Mouse (Mus musculus) ovary, postnatal 10 days (tissue): ENCODE results near the gene Tifa.
"Not testable (repeated sequence)": the region's sequence is repeated elsewhere in the genome, so short reads cannot be mapped to it uniquely, and the experiment has no call there.

Experiments
- DNase-seq: peaks from one replicate; pipeline ENCODE4 v3.0.0; 2022; ENCODE audit warnings: low spot score

The Tifa gene

DNA sequence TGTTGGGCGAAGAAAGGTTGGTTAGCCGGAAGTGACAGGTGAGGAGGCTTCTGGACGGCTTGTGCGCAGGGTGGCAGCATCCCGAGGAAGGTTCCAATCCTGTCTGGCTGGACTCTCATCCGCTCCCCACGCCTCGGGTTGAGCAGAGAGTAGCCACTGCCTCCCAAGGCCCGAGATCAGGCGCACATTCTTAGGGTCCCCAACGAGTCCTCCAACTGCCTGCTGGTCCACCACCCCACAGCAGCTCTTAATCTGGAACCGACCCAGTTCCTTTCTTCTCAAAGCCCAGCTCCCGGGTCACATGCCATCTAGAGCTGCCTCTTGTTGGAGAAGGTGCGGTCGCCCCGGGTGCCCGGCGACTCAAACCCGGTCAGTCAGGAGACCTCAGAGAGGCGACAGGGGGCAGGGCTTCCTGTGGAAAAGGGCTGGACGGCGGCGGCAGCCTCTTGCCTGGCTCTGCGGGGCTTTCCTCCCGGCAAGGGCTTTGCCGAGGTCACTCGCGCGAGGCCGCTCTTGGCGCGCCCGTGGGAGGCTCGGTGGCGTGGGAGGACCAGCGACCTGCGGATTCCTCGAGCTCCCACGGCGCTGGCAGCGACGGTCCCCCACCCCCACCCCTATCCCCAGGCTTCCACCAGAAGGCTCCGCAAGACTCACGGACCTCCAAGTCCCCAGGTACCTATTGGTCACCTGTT is at the start of gene Tifa:
Tifa (plus strand) TSS at position 306 of the 692 bp plus-strand sequence.
- DNase-seq: peak; percentile 46

DNA sequence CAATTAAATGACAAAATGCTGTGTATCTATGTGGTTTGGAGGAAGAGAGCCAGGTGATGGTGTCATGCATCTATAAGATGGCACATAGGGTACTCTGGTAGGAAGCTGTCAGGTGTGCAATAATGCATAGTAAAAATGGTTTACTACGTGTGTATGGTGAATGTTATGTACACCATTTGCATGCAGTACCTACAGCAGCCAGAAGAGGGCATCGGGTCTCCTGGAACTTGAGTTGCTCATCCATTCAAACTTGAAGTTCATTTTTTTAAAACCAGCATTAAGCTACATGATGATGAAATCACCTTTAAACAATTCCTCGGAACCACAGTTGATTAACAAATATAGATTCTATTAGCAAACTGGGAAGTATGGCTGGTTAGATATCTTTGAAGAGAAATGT is 48.1 kb upstream of the Tifa start:
- no peak for DNase-seq

DNA sequence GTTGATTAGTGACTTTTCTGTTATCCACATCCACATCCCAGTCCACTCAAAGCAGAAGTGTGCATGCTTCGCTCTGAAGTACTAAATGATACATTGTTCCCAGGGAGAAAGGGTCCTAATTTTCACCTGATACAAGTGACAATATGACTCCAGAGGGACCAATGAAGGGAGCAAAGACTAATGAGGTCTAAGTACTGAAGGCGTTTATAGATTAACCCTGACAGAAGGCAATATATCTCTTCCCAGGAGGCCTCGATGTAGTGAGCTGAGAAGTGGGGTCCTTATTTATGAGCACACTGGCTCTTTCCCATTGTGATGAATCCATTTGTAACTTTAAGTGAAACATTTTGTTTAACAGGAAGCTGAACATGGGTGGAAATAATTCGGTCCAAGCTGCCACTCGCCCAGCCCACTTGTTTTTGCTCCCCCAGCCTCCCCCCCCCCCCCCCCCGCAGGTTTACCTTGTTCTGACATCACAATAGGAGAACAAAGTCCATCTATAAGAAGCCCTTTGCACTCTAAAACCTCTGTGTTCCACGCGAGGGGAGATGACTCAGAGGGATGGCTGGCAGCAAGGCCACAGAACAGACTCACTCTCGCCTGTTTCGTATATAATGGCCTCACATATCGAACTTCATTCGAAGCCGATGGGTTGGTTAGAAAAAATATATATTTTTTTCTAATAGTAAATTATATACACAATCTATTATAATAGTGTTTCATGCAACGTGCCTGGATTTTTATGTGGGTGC is 45.8 kb upstream of the Tifa start:
- no peak for DNase-seq

DNA sequence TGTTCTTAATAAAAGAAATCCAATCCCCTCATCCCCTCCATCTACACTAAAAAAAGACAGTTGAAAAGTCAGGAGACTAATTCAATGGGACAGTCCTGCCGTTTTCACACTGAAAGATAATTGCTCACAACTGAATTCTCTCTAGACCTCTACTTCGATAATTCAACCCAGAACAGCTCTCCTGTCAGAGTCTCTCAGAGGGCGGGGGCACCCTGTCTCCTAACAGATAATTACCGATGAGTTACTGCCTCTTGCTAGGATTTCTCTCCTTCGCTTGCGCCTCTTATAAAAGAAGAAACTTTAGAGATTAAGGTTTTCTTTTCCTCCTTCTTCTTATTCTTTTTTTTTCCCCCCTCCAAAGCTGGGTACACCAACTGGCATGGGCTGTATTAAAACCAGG is 44.1 kb upstream of the Tifa start:
- DNase-seq: no peak

- no peak for DNase-seq
Observed at GRCm38 (mm10) chr3:127745911-127746640, 43.5 kb upstream of the Tifa start.

DNA sequence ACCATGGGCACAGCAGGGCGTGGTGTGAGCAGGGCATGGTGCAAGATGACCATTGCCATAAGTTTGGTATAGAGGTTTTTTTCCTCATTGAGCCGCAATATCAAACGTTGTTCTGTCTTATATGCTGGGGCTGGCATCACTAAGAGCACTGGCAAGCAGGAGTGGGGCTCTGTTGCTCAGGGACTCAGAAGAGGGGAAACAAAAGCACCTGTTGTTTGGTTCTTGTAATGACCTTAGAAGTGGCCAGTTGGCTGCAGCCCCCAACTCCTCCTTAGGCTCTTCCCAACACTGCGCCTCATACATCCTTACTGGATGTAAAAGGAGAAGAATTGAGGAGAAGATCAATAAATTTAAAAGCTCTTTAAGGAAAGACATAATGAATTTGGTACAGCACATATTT is 41.0 kb upstream of the Tifa start:
- DNase-seq: no peak

DNA sequence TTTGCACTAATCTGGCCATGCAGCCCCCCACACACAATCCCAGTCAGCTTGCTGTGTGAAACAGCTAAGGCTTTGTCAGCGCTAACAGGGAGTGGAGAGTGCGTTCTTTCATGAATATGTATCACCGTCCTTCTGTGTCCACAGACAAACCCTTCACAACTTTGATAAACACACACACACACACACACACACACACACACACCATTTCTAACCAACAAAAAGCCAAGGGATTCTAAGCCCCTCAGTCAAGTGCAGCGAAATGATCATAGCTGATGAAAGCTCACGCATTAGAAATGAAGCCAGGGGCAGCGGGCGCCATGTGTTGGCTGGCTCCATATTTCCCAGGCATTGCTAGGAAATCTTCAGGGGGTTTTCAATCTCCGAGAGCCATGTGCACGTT is 40.3 kb upstream of the Tifa start:
- no peak for DNase-seq

DNA sequence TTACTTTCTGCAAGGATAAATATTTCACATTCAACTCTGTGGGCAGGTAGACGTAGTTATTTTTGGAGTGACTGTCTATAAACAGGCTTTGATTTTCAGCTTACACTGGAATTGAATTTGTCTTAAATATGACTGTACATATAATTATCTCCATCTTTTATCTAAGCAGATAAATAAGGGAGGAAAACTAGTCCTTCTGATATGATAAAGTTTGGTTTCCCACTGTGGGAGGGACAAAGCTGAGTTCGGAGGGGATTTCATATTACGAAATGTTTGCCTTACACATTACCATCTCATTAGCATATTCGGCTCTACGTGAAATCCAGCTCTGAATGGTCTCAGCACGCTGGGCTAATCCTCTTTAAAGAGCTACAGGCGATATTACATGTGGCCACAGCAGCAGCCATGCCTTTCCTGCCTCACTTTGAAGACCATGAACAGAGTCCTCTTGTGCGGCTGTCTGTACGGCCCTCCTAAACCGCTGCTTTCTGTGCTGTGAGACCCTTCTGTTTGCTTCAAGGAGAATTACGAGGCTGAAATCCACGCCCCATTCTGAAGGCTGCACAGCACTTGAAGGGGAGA is 39.5 kb upstream of the Tifa start:
- no peak for DNase-seq

GRCm38 (mm10) chr3:127756458-127756857 is 33.1 kb upstream of the Tifa start:
- DNase-seq: no peak

- DNase-seq: no peak
Observed at GRCm38 (mm10) chr3:127757886-127758301, 31.7 kb upstream of the Tifa start.

DNA sequence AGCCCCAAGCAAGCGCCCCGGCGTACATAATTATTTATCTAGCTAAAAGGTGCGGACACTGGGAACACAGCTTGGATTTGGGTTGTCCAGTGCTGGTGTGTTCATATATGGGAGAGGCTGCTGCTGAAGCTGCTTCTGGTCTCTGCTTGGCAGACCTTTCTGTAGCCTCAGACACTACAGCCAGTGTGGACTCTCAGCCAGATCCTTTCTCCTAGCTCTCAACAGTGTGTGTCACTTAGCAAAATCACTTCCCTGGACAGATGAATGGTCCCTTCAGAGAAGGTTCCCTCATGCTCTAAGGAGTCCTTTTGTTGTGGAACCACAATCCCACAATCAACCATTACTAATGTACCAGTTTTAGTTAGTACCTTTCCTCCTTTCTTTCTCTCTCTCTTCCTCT is 30.8 kb upstream of the Tifa start:
- no peak for DNase-seq

GRCm38 (mm10) chr3:127759212-127759611 is 30.4 kb upstream of the Tifa start:
- DNase-seq: no peak

- DNase-seq: no peak
Observed at GRCm38 (mm10) chr3:127762403-127762802, 27.2 kb upstream of the Tifa start.

GRCm38 (mm10) chr3:127763076-127763612 is 26.5 kb upstream of the Tifa start:
- DNase-seq: peak; percentile 13

- DNase-seq: no peak
Observed at GRCm38 (mm10) chr3:127764541-127764940, 25.1 kb upstream of the Tifa start.

GRCm38 (mm10) chr3:127765971-127766370 is 23.6 kb upstream of the Tifa start:
- DNase-seq: no peak

DNA sequence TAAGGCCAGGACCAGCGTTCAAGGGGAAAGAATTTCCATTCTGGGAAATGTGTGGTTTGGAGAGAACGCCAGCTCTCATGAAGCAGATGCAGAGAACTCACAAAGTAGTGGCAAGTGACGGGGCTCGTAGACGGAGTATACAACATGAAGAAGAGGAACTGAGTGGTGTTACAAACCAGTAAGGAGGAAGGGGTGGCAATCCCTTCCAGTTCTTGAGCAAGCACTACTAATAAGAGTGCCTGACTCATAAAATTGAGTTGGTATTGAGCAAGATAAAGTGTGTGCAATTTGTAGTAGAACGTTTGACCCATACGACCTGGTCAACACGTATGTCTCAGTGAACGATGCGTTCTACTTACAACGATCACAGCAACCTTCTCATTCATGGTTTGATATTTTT is 20.5 kb upstream of the Tifa start:
- no peak for DNase-seq

- peak; percentile 46 for DNase-seq
Observed at GRCm38 (mm10) chr3:127780021-127780644, 9.5 kb upstream of the Tifa start, which contains the start of gene Alpk1. Gene Alpk1, minus strand, starts transcription at chr3:127780527.

DNA sequence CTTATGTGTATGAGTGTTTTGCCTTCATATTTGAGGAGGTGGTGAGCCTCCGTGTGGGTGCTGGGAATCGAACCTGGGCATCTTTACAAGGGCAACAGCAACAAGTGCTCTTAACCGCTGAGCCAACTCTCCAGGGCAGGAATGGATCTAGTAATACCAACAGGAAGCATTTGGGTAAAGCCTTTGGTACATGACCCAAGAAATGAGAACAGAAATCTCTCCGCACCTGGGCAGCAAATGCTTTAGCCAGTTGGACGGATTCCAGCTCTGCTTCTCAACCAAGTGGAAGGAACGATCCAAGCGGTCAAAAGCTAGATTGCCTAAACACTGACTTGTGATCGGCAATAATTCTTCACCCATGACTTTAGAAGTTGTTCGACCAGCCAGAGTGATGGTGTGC is 8.7 kb upstream of the Tifa start:
- no peak for DNase-seq

- no peak for DNase-seq
Observed at GRCm38 (mm10) chr3:127782921-127783320, 6.7 kb upstream of the Tifa start.

DNA sequence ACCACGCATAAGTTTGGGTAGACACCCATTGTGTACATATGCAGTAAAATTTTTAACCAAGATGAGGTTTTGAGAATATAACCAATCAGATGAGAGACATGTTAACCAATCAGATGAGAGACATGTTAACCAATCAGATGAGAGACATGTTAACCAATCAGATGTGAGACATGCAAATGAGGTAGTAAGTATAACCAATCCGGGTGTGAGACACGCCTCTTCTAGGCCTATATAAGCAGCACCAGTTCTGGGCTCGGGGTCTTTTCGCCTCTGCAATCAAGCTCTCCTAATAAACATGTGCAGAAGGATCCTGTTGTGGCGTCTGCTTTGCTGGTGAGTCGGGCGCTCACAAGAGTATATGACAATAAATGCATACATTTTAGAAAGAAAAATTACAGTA is 5.9 kb upstream of the Tifa start:
- not testable (repeated sequence) for DNase-seq

- DNase-seq: no peak
Observed at GRCm38 (mm10) chr3:127787032-127787431, 2.6 kb upstream of the Tifa start.
